Mouse (Mus musculus) embryo, embryonic 10 days (tissue): ENCODE results near the gene Cetn3.
A peak's percentile ranks its signal among the peaks of the same experiment; 100 is the strongest.

ENCODE experiments used
- DNase-seq: peaks from one replicate; pipeline ENCODE4 v3.0.0-alpha.2; 2015; ENCODE audit warnings: low spot score

Gene Cetn3

DNA sequence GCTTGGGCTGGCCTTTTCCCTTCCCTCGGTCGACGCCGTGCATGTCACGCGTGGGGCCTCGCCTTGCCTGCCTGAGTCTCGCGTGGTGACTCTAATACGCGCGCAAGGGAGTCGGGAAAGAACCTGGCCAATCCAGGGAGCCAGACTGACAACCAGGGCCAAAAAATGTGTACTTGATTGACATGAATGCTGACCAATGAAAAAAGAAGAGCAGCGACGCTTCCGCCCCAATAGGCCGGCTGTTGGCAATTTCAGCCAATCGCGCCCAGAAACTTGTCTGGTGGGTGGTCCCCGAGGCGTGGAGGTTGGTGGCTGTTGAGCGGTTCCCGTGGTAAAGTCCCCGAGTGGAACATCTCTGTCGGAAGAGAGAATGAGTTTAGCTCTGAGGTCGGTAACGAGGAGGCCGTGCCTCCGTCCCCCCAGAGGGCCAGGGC lies at the start of gene Cetn3:
Gene Cetn3 (plus strand): TSS at position 107 of the 434 bp plus-strand sequence.
- peak; percentile 96 for DNase-seq

DNA sequence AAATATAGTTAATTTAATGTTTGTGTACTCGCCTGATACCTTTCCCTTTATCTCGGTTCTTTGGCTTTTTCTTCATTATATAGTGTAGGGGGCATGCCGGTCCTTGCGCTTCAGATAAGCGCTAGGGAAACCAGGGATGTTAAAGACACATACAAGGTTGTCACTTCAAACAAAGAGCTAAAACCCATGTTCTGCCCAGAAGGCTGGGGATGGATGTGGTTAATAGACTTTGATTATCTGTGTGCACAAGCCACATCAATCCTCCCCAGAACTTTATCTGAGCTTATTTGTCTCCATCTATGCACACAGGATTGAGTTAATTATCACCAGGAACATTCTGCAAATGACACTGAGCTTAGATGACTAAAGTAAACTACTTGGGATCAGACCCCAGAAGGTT lies 46.3 kb upstream of the Cetn3 start:
- DNase-seq, result no peak

DNA sequence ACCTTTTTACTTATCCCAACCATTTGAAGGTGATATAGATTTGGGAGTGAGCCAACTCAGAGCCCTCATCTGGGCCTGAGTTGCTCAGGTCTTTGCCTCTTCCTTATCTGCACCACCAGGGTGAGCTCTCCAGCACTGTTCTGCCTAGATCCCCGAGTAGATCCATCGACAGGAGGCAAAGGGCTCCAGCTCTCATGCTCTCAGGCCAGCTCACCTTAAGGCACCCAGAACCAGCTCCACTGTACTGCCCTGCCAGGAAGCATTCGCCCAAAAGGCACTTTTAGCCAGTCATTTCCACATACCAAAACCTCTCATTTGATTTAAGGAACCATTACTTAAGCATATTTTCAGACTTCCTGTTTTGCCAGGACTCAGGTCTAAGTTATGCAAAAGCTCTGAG lies 42.0 kb upstream of the Cetn3 start:
- no peak for DNase-seq

DNA sequence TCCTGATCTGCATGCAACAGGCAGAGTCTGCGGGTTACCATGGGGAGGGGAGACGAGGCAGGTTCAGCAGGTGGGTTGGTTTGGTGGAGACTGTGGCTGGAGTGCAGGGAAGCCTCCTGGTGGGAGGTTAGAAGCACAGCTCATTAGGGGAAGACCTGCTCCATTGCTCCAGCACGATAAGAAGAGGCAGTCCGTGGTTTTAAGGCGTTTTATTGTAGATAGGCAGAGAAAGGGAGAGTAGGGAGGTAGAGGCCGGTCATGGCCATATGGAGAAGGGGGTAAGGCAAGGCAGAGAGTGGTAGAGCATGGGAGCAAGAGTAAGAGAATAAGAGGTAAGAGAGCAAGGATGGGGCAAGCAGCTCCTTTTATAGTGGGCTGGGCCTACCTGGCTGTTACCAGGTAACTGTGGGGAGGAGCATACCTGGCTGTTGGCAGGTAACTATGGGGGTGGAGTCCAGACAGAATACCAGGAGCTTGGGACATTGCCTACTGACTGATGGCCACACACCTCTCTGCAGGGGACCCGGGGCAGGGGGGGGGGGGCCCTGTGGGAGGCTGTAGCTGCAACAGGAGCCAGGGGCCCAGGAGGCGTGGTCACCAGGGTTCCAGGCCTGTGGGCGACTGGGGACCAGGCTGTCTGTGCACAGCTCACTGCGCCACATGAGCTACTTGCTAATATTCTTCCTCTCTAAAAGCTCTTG lies 39.3 kb upstream of the Cetn3 start:
- DNase-seq, result no peak

- DNase-seq, result no peak
Measured at GRCm38 (mm10) chr13:81744092-81744396, 38.8 kb upstream of the Cetn3 start.

DNA sequence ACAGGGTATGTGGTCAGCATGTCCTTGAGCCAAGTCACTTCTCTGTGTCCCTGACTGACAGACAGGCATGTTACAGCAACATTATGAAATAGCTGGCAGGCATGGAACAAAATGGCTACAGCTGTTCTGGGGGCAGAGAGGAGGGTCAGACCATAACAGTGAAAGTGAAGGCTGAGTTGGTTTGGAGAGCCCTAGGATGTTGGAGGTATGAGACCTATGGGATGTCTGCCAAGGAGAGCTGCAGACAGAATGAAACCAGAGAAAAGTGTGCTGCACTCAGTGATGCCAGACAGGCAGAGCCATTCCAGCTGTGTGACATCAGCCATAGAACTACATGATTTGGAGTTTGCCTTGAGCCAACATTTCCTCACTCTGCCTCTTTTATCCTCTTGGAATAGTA lies 28.0 kb upstream of the Cetn3 start:
- DNase-seq, result no peak

DNA sequence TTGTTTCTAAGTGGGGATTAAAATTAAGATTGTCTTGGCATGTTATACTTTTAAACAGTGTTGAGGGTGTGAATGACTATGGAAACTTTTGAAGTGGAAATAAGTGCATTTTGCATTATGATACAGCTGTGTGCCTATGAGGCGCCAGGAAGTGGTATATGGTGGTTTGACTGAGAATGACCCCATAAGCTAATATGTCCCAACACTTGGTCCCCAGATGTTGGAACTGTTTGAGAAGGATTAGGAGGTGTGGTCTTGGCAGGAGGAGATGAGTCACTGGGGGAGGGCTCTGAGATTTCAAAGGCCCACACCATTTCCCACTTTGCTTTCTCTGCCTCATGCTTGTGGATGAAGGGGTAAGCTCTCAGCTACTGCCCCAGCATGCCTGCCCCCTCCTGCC lies 27.6 kb upstream of the Cetn3 start:
- DNase-seq, result no peak

- DNase-seq, result no peak
Measured at GRCm38 (mm10) chr13:81757058-81757660, 25.7 kb upstream of the Cetn3 start.

DNA sequence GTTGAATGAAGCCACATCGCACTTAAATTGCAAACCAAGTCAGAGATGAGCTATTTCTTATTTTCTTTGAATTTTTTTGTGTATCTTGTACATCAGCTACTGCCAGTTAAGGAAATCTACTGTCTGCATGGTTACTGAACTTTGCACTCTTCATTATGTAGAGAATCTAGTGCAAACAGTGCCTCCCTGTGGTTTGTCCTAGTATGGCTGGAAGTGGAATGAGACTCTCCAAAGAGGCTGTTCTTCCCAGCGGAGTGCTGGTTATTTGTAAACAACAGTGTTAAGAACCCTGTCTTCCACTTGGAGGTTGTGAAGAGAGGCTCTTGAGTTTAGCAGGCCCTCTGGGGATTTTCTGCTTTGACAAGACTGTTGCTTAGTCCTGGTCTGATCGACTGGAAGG lies 22.5 kb upstream of the Cetn3 start:
- DNase-seq, result peak; percentile 82

DNA sequence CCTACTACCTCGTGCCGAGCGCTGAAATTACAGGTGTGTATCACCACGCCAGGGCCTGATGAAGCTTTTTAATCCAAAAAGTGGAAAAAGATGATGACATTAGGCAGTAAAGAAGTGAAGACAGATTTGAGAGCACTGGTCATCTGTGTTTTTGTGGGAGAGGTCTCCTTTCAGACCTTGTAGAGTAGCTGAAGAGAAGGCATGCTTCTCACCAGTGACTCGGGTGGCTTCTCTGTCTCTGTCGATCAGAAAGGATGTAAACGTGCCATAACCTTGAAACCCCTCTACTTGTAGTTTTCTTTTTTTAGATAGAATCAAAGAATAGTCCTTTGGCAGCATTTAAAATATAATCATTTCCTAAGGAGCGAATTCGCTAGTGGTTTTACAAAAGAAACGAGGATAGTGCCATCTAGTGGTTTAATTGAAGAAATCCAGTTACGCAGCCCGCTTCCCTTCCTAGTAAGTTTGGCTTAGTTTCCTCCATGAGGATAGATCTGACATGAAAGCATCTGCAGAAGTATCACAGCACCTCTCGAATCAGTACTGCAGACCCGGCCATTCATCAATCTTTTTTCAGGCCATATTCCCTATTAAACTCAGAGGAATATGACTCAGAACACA lies 21.2 kb upstream of the Cetn3 start:
- DNase-seq, result peak; percentile 72

GRCm38 (mm10) chr13:81764173-81764572 lies 18.7 kb upstream of the Cetn3 start:
- DNase-seq, result no peak

GRCm38 (mm10) chr13:81767038-81767659 lies 15.7 kb upstream of the Cetn3 start:
- DNase-seq, result peak; percentile 51

- DNase-seq, result no peak
Measured at GRCm38 (mm10) chr13:81776217-81776616, 6.7 kb upstream of the Cetn3 start.

DNA sequence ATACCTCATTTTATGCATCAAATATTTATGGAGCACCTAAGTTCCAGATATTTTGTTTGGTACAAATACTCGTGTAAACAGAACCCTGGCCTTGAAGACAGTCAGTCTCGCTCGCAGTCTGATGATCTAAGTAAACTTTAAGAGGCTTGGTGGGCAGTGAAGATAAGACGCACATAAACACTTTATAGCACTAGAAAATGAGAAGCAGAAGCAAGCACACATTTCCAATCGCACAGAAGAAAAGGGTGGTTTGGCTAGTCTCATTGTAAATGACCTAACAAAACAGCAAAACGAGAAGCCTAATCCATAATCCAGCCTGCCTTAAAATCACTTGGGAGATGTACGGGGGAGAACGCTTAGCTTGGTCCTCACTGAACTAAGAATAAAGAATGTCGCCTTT lies 402 bp upstream of the Cetn3 start:
- no peak for DNase-seq

DNA sequence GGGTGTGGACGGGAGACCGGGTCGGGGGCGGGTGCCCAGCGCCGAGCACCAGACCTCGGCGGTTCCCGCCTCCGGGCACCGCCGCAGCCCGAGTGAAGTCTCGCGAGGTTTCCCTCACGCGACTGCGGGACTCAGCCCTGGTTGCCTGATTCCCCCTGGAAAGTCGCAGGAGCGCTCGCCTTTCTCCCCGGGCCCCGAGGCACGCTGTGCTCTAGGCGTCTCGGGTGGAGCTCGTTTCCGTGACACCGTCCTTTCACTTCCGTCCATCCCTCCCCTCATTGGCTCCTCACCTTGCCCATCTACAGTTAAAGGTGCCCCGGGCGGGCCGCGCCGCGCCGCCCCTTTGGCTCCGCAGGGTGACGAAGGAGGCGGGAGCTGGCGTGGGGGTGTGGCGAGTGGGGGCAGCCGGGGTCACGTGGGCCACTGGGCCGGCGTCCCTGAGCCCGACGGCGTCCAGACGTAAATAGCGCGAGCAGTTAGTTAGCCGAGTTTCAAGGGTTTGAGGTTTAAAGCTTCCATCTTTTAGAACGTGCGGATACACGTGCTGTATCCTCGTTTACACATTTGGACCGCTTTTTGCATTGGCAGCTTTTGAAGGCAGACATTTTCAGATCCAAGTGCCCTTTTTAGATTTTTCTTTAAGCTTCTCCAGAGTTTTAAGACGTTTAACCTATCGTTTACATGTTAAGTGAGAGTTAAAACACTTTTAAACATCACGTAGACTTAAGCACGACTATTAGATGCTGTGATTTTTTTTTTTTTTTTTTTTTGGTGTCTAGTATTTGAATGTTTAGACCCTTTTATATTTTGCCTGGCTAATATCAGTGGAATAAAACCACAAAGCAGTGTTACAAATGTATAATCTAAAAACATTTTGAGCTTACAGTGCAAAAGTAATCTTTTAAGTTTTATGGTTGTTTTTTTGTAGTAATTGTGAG lies 797 bp downstream of the Cetn3 start:
- peak; percentile 94 for DNase-seq

DNA sequence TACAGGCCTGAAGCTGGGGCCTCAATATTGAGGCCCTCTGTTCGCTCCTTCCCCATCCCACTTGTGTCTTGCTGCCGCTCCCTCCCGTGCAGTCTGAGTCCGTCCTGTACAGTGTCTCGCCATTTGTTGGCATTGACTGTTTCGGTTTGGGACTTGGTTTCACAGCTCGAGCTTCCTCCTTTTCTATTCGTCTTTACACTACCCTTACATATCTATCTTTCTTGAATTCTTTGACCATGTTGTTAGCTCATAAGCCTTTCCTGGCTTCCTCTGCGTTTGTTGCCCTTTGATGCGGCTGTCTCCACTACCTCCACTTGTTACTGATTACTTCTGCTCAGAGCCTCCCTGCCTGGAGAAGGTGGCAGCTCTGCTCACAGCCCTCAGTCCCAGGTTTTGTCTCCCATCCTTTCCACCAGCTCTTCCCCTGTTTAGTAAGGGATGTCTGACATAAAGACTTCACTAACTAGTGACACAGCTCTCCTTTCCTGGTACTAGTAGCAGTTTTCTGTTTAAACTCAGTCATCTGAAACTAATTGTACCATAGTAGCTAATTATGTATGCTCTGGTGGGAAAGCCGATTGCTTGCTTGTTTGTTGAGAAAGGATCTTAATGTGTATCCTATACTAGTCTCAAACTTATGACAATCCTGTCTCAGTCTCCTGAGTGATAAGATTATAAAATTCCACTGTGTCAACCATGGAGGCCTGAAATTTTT lies 3.0 kb downstream of the Cetn3 start:
- DNase-seq, result no peak

- DNase-seq, result no peak
Measured at GRCm38 (mm10) chr13:81790160-81790559, 7.3 kb downstream of the Cetn3 start.

- no peak for DNase-seq
Measured at GRCm38 (mm10) chr13:81791861-81792260, 9.0 kb downstream of the Cetn3 start.

GRCm38 (mm10) chr13:81793850-81794249 lies 11.0 kb downstream of the Cetn3 start:
- DNase-seq, result no peak

DNA sequence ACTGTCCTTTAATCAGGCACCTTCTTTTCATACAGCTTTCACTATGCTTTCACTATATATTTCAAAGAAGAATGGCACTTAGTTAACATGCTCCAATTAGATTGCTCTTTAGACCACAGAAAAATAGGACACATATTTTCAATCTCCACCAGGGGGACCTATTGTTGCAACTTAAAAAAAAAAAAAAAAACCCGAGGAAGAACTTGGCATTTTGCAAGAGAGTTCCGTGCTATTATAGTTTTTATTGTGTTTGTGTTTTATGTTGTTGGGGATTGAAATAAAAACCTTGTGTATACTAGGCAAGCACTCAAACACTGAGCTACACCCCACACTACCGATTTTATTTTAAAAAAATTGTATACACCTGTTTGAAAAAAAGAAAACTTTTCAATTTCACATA lies 18.2 kb downstream of the Cetn3 start:
- DNase-seq, result no peak

GRCm38 (mm10) chr13:81803713-81804112 lies 20.8 kb downstream of the Cetn3 start:
- DNase-seq, result no peak
